Mouse (Mus musculus) monocyte, adult 2 months (primary cell): ENCODE data around the gene Slc12a7.
A peak's percentile ranks its signal among the peaks of the same experiment; 100 is the strongest.
"Not testable (repeated sequence)": the region's sequence is repeated elsewhere in the genome, so short reads cannot be mapped to it uniquely, and the experiment has no call there.

ENCODE experiments used
- DNase-seq, 2 experiments: peaks; one replicate each; pipeline ENCODE4 v3.0.0; 2022; ENCODE audit warnings: low spot score in 2 of 2, low read depth in 1 of 2

The Slc12a7 gene

GRCm38 (mm10) chr13:73732742-73733700, at the start of gene Slc12a7:
Gene Slc12a7 (plus strand): TSS chr13:73733094.
- no peak for DNase-seq

- peak; percentile 11 to 35 for DNase-seq
Measured at GRCm38 (mm10) chr13:73683682-73684081, 49.2 kb upstream of the Slc12a7 start.

- DNase-seq: no peak
Measured at GRCm38 (mm10) chr13:73684412-73684811, 48.5 kb upstream of the Slc12a7 start.

- no peak for DNase-seq
Measured at GRCm38 (mm10) chr13:73685502-73685901, 47.4 kb upstream of the Slc12a7 start.

GRCm38 (mm10) chr13:73687601-73688000, 45.3 kb upstream of the Slc12a7 start:
- no peak for DNase-seq

- no peak for DNase-seq
Measured at GRCm38 (mm10) chr13:73688934-73689333, 44.0 kb upstream of the Slc12a7 start.

- DNase-seq: peak; percentile 28 to 31
Measured at GRCm38 (mm10) chr13:73692249-73692868, 40.5 kb upstream of the Slc12a7 start.

GRCm38 (mm10) chr13:73693333-73693732, 39.6 kb upstream of the Slc12a7 start:
- DNase-seq: peak in 1 of 2 experiments; percentile 12

- no peak for DNase-seq
Measured at GRCm38 (mm10) chr13:73694972-73695371, 37.9 kb upstream of the Slc12a7 start.

GRCm38 (mm10) chr13:73696529-73696928, 36.4 kb upstream of the Slc12a7 start:
- no peak for DNase-seq

GRCm38 (mm10) chr13:73699714-73700113, 33.2 kb upstream of the Slc12a7 start:
- DNase-seq: no peak

GRCm38 (mm10) chr13:73700554-73700953, 32.3 kb upstream of the Slc12a7 start:
- DNase-seq: no peak

- DNase-seq: no peak
Measured at GRCm38 (mm10) chr13:73701161-73701883, 31.6 kb upstream of the Slc12a7 start.

- DNase-seq: no peak
Measured at GRCm38 (mm10) chr13:73702776-73703175, 30.1 kb upstream of the Slc12a7 start.

- not testable (repeated sequence) for DNase-seq
Measured at GRCm38 (mm10) chr13:73703486-73703885, 29.4 kb upstream of the Slc12a7 start.

GRCm38 (mm10) chr13:73704694-73705325, 28.1 kb upstream of the Slc12a7 start, which contains the start of gene Slc6a19:
Gene Slc6a19 (minus strand): TSS chr13:73704865.
- no peak for DNase-seq

GRCm38 (mm10) chr13:73709491-73709890, 23.4 kb upstream of the Slc12a7 start:
- no peak for DNase-seq

- DNase-seq: no peak
Measured at GRCm38 (mm10) chr13:73711221-73711620, 21.7 kb upstream of the Slc12a7 start.

- no peak for DNase-seq
Measured at GRCm38 (mm10) chr13:73711803-73712202, 21.1 kb upstream of the Slc12a7 start.

- DNase-seq: no peak
Measured at GRCm38 (mm10) chr13:73712228-73712627, 20.7 kb upstream of the Slc12a7 start.

GRCm38 (mm10) chr13:73713204-73713603, 19.7 kb upstream of the Slc12a7 start:
- DNase-seq: no peak
